Mouse (Mus musculus): Measurements from ENCODE around the gene Xylb. TPM values are rescaled to one million over a fixed set of nuclear protein-coding genes. Genes with fewer than 3 reads are reported as not detected.
A peak's percentile ranks its signal among the peaks of the same experiment; 100 is the strongest.

The Xylb gene
- polyA plus RNA-seq, 1 experiment from 2014 or later, result 5.2 TPM

DNA sequence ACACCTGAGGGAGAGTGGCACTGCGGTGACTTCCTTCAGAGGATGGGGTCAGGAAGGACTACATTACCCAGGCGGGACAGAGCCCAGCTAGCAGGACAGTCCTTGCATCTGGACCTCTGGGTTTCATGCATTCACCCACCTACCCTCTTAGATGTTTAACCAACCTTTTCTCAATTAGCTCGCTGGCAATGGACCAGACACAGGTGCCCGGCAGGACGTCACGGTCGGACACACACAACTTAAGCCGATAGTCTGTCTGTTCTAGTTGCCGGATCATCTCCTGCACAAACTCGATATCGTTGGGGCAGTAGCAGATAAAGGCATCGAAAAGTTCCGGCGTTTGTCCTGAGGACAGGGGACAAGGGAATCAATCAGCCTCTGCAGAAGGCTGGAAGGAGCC lies 19.3 kb upstream of the Xylb start:
- Histone ChIP-seq H3K36me3 (ENCODE audit: control insufficient read depth, insufficient read depth, low read length) (peaks cover 10% of the 10 kb centered on the region; the same call in 1 of the 2 replicates), H3K27ac (ENCODE audit: low read length) (no peak overlapping the region), H3K27me3 (ENCODE audit: control insufficient read depth, insufficient read depth, low read length) (no peaks in the 10 kb centered on the region), H3K4me1 (ENCODE audit: control insufficient read depth, insufficient read depth, low read length) (peaks cover 19% of the 10 kb centered on the region), H3K4me3 (ENCODE audit: low read depth, low read length) (no peak overlapping the region), H3K4me2 (replicated peaks; ENCODE audit: low read depth, low read length) (no peak overlapping the region), H3K9me3 (ENCODE audit: control insufficient read depth, low read depth, low read length) (no peaks in the 10 kb centered on the region), H3K9ac (replicated peaks; ENCODE audit: low read depth, low read length) (no peak overlapping the region)
- no peak for ATAC-seq (ENCODE audit: insufficient number of reproducible peaks, insufficient read depth, low FRiP score, low read depth)
- 94% methylated on average over 14 of the region's 14 CpGs for WGBS

DNA sequence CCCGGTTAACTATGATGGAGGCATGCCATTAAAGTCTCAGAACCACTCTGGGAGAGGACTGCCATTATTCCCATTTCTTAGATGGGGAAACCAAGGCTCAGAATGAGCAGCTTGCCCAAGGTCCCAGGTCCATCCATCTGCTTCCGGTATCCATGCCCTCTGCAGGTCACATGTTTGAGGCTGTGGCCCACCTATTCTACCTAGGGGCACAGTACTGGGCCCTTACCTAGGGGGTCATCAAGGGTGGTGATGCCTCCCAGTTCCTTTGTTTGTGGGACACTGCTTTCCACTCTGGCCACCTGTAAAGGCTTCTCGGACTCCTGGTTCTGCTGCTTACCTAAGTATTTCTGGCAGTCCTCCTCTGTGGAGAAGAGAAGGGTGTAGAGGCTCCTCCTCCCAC lies 18.8 kb upstream of the Xylb start:
- ATAC-seq (ENCODE audit: insufficient number of reproducible peaks, insufficient read depth, low FRiP score, low read depth), result no peak
- Histone ChIP-seq H3K36me3 (ENCODE audit: control insufficient read depth, insufficient read depth, low read length) (peaks cover 12% of the 10 kb centered on the region), H3K9me3 (ENCODE audit: control insufficient read depth, low read depth, low read length) (no peaks in the 10 kb centered on the region), H3K4me3 (ENCODE audit: low read depth, low read length) (no peak overlapping the region), H3K27ac (ENCODE audit: low read length) (no peak overlapping the region), H3K9ac (replicated peaks; ENCODE audit: low read depth, low read length) (no peak overlapping the region), H3K4me1 (ENCODE audit: control insufficient read depth, insufficient read depth, low read length) (peaks cover 19% of the 10 kb centered on the region), H3K4me2 (replicated peaks; ENCODE audit: low read depth, low read length) (no peak overlapping the region), H3K27me3 (ENCODE audit: control insufficient read depth, insufficient read depth, low read length) (no peaks in the 10 kb centered on the region)
- 92% methylated on average over 3 of the region's 3 CpGs for WGBS

GRCm38 (mm10) chr9:119339106-119339505 lies 18.1 kb upstream of the Xylb start:
- H3K27ac ChIP-seq (ENCODE audit: low read length), result no peak overlapping the region

DNA sequence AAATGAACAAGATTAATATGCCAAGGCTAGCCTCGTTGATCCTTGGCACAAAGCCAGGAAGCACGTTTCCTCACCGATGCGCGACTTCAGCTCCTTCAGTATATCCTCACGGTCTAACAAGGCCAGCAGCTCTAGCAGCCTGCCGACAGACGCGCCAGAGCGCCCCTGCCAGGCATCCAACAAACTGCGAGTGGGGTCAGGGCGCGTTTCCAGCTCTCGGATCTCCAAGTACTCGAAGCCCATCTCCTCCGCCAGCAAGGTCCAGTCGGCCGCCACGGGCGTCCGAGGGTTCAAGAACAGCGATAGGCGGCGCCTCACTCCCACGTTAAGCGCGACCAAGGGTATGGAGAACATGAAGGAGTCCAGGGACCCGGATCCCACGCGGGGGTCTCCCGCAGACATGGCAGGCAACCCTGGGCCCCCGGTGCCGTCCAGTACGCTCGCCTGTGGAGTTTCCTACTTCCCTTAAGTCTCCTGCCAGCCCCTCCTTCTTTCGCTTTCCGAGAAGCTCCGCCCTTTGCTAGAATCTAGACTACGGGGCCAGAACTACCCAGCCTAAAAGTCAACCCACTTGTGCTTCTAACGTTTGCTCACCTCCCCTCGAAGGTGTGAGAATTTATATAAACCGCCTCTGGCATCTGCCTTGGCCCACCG lies 17.5 kb upstream of the Xylb start, which contains the start of gene Acaa1a:
Gene Acaa1a, plus strand, starts transcription at position 119 of the 654 bp plus-strand sequence.
- peak within 1 kb of the TSS; percentile 82 for H3K4me2 ChIP-seq (replicated peaks; ENCODE audit: low read depth, low read length)
- 1% methylated on average over 43 of the region's 43 CpGs for WGBS
- H3K27ac ChIP-seq (ENCODE audit: low read length), result peak within 1 kb of the TSS; percentile 90
- H3K4me1 ChIP-seq (ENCODE audit: control insufficient read depth, insufficient read depth, low read length), result peaks cover 16% of the 10 kb centered on the region
- H3K27me3 ChIP-seq (ENCODE audit: control insufficient read depth, insufficient read depth, low read length), result no peaks in the 10 kb centered on the region
- peaks cover 25% of the 10 kb centered on the region for H3K36me3 ChIP-seq (ENCODE audit: control insufficient read depth, insufficient read depth, low read length)
- no peaks in the 10 kb centered on the region for H3K9me3 ChIP-seq (ENCODE audit: control insufficient read depth, low read depth, low read length)
- peak within 1 kb of the TSS; percentile 69 for H3K4me3 ChIP-seq (ENCODE audit: low read depth, low read length)
- no peak; the same call in 1 of the 2 replicates for ATAC-seq (ENCODE audit: insufficient number of reproducible peaks, insufficient read depth, low FRiP score, low read depth)
- peak within 1 kb of the TSS; percentile 72 for H3K9ac ChIP-seq (replicated peaks; ENCODE audit: low read depth, low read length)

More at GRCm38 (mm10) chr9:119339106-119339505, 18.1 kb upstream of the Xylb start:
- Histone ChIP-seq H3K4me1 (ENCODE audit: control insufficient read depth, insufficient read depth, low read length) (peaks cover 19% of the 10 kb centered on the region), H3K4me3 (ENCODE audit: low read depth, low read length) (peak overlapping the region; percentile 69), H3K36me3 (ENCODE audit: control insufficient read depth, insufficient read depth, low read length) (peaks cover 20% of the 10 kb centered on the region), H3K9me3 (ENCODE audit: control insufficient read depth, low read depth, low read length) (no peaks in the 10 kb centered on the region), H3K9ac (replicated peaks; ENCODE audit: low read depth, low read length) (peak overlapping the region; percentile 72), H3K27me3 (ENCODE audit: control insufficient read depth, insufficient read depth, low read length) (no peaks in the 10 kb centered on the region), H3K4me2 (replicated peaks; ENCODE audit: low read depth, low read length) (peak overlapping the region; percentile 82)
- no peak for ATAC-seq (ENCODE audit: insufficient number of reproducible peaks, insufficient read depth, low FRiP score, low read depth)
- WGBS, result 36% methylated on average over 7 of the region's 7 CpGs

GRCm38 (mm10) chr9:119340212-119340580 lies 17.0 kb upstream of the Xylb start:
- Histone ChIP-seq H3K4me1 (ENCODE audit: control insufficient read depth, insufficient read depth, low read length) (peaks cover 16% of the 10 kb centered on the region), H3K4me2 (replicated peaks; ENCODE audit: low read depth, low read length) (peak overlapping the region; percentile 82), H3K27ac (ENCODE audit: low read length) (peak overlapping the region; percentile 90), H3K36me3 (ENCODE audit: control insufficient read depth, insufficient read depth, low read length) (peaks cover 28% of the 10 kb centered on the region), H3K27me3 (ENCODE audit: control insufficient read depth, insufficient read depth, low read length) (no peaks in the 10 kb centered on the region), H3K4me3 (ENCODE audit: low read depth, low read length) (peak overlapping the region; percentile 69), H3K9me3 (ENCODE audit: control insufficient read depth, low read depth, low read length) (no peaks in the 10 kb centered on the region), H3K9ac (replicated peaks; ENCODE audit: low read depth, low read length) (peak overlapping the region; percentile 22)
- WGBS, result 3% methylated on average over 8 of the region's 8 CpGs
- no peak for ATAC-seq (ENCODE audit: insufficient number of reproducible peaks, insufficient read depth, low FRiP score, low read depth)

- under 1% methylated on average over 68 of the region's 68 CpGs for WGBS
- H3K36me3 ChIP-seq (ENCODE audit: control insufficient read depth, insufficient read depth, low read length), result peaks cover 32% of the 10 kb centered on the region
- peak within 1 kb of the TSS; percentile 65 for H3K9ac ChIP-seq (replicated peaks; ENCODE audit: low read depth, low read length)
- H3K4me3 ChIP-seq (ENCODE audit: low read depth, low read length), result peak within 1 kb of the TSS; percentile 69
- peaks cover 16% of the 10 kb centered on the region for H3K4me1 ChIP-seq (ENCODE audit: control insufficient read depth, insufficient read depth, low read length)
- ATAC-seq (ENCODE audit: insufficient number of reproducible peaks, insufficient read depth, low FRiP score, low read depth), result peak; percentile 98
- peak within 1 kb of the TSS; percentile 82 for H3K4me2 ChIP-seq (replicated peaks; ENCODE audit: low read depth, low read length)
- H3K9me3 ChIP-seq (ENCODE audit: control insufficient read depth, low read depth, low read length), result no peaks in the 10 kb centered on the region
- H3K27ac ChIP-seq (ENCODE audit: low read length), result peak within 1 kb of the TSS; percentile 90
- no peaks in the 10 kb centered on the region for H3K27me3 ChIP-seq (ENCODE audit: control insufficient read depth, insufficient read depth, low read length)
Measured at GRCm38 (mm10) chr9:119340909-119341816, 16.0 kb upstream of the Xylb start, which contains the start of gene Myd88. Gene Myd88, minus strand, starts transcription at chr9:119341411.

DNA sequence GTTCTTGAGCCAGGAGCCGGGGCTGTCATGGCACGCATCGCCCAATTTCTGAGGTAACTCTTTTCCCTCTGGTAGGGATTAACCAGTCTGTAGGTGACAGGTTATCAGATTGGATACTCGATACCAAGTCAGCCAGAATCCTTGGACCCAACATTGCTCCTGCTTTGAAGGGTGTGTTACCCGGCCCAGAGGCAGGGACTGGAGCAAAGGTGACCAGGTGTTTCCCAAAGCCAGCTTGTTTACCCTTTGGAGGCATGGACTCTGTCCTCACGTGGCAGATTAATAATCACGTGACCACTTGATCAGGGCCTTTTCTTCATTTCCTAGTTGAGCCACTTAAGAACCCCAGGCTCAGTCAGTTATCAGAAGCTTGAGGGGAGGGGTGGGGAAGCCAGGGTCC lies 14.5 kb upstream of the Xylb start:
- 81% methylated on average over 7 of the region's 7 CpGs for WGBS
- no peak for ATAC-seq (ENCODE audit: insufficient number of reproducible peaks, insufficient read depth, low FRiP score, low read depth)

GRCm38 (mm10) chr9:119346376-119346775 lies 10.8 kb upstream of the Xylb start:
- no peak for ATAC-seq (ENCODE audit: insufficient number of reproducible peaks, insufficient read depth, low FRiP score, low read depth)
- H3K4me2 ChIP-seq (replicated peaks; ENCODE audit: low read depth, low read length), result no peak overlapping the region
- no peak overlapping the region for H3K27ac ChIP-seq (ENCODE audit: low read length)
- no peaks in the 10 kb centered on the region for H3K27me3 ChIP-seq (ENCODE audit: control insufficient read depth, insufficient read depth, low read length)
- H3K4me1 ChIP-seq (ENCODE audit: control insufficient read depth, insufficient read depth, low read length), result peaks cover 6% of the 10 kb centered on the region
- H3K36me3 ChIP-seq (ENCODE audit: control insufficient read depth, insufficient read depth, low read length), result peaks cover 53% of the 10 kb centered on the region
- no peaks in the 10 kb centered on the region for H3K9me3 ChIP-seq (ENCODE audit: control insufficient read depth, low read depth, low read length)
- no peak overlapping the region for H3K9ac ChIP-seq (replicated peaks; ENCODE audit: low read depth, low read length)
- no peak overlapping the region for H3K4me3 ChIP-seq (ENCODE audit: low read depth, low read length)
- WGBS, result 85% methylated on average over 8 of the region's 8 CpGs

More for the DNA sequence above, 14.5 kb upstream of the Xylb start:
- no peak overlapping the region for H3K4me3 ChIP-seq (ENCODE audit: low read depth, low read length)
- H3K4me1 ChIP-seq (ENCODE audit: control insufficient read depth, insufficient read depth, low read length), result peaks cover 16% of the 10 kb centered on the region
- no peaks in the 10 kb centered on the region for H3K9me3 ChIP-seq (ENCODE audit: control insufficient read depth, low read depth, low read length)
- H3K9ac ChIP-seq (replicated peaks; ENCODE audit: low read depth, low read length), result no peak overlapping the region
- H3K4me2 ChIP-seq (replicated peaks; ENCODE audit: low read depth, low read length), result no peak overlapping the region
- peaks cover 31% of the 10 kb centered on the region for H3K36me3 ChIP-seq (ENCODE audit: control insufficient read depth, insufficient read depth, low read length)
- no peaks in the 10 kb centered on the region for H3K27me3 ChIP-seq (ENCODE audit: control insufficient read depth, insufficient read depth, low read length)
- H3K27ac ChIP-seq (ENCODE audit: low read length), result no peak overlapping the region

Measured in stomach, embryonic 14.5 days (tissue).